Mouse (Mus musculus): Measurements from ENCODE around the gene Wscd1.

The Wscd1 gene

DNA sequence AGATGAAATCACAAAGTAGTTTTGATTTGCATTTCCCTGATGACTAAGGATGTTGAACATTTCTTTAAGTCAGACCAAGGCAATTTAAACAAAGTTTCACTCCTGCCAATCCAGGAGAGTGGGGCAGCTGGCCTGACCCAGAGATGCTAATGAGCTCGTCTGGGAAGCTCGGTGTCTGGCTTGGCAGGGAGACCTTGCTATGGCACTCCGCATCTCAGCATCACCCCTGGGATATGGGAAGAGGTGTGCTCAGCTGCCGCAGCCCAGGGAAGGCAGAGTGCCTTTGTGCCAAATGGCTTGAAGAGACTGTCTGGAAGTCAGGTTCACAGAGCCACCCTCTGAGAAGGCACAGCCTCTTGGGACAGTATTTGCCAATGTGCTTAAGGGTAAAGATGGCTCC, 75.3 kb downstream of the Wscd1 start:
- no peak for DNase-seq (ENCODE audit: low spot score)

Data from urinary bladder, postnatal 14 days (tissue).